Mouse (Mus musculus): ENCODE measurements around the gene Serpina3g. TPM values are rescaled to one million over a fixed set of nuclear protein-coding genes. Genes with fewer than 3 reads are reported as not detected.

Serpina3g gene
- polyA plus RNA-seq, 1 experiment from 2014 or later, result 0.40 TPM

- Histone ChIP-seq H3K4me3 (no peak overlapping the region), H3K27me3 (no peaks in the 10 kb centered on the region), H3K9ac (no peak overlapping the region), H3K4me1 (no peaks in the 10 kb centered on the region), H3K9me3 (replicated peaks) (no peaks in the 10 kb centered on the region), H3K36me3 (no peaks in the 10 kb centered on the region), H3K27ac (no peak overlapping the region), H3K4me2 (replicated peaks) (no peak overlapping the region)
- WGBS, result 43% methylated on average over 3 of the region's 4 CpGs
- ATAC-seq (ENCODE audit: low FRiP score), result no peak
Measured at GRCm38 (mm10) chr12:104289872-104290271, 53.8 kb downstream of the Serpina3g start.

Other genes starting within 250 kb of the Serpina3g start
- gene Serpina11, start 246.3 kb upstream of the Serpina3g start, polyA plus RNA-seq (2016; fragmentation: Nextera tagmentation; extraction: Ambion mirVana), result not detected in 2 replicates
- 0.08 TPM in 1 of 2 replicates, not detected in the other for gene Serpina9, start 222.5 kb upstream of the Serpina3g start, polyA plus RNA-seq (2016; fragmentation: Nextera tagmentation; extraction: Ambion mirVana)
- not detected in 2 replicates for gene Serpina12, start 191.8 kb upstream of the Serpina3g start, polyA plus RNA-seq (2016; fragmentation: Nextera tagmentation; extraction: Ambion mirVana)
- gene Serpina5, start 135.1 kb upstream of the Serpina3g start, polyA plus RNA-seq (2016; fragmentation: Nextera tagmentation; extraction: Ambion mirVana), result not detected in 2 replicates
- not detected in 2 replicates for gene Serpina3a, start 123.5 kb upstream of the Serpina3g start, polyA plus RNA-seq (2016; fragmentation: Nextera tagmentation; extraction: Ambion mirVana)
- not detected in 2 replicates for gene Serpina3b, start 108.2 kb upstream of the Serpina3g start, polyA plus RNA-seq (2016; fragmentation: Nextera tagmentation; extraction: Ambion mirVana)
- gene Serpina3c, start 82.4 kb upstream of the Serpina3g start, polyA plus RNA-seq (2016; fragmentation: Nextera tagmentation; extraction: Ambion mirVana), result not detected in 2 replicates
- 0.14 and 0.34 TPM in 2 replicates for gene Serpina3f, start 21.7 kb upstream of the Serpina3g start, polyA plus RNA-seq (2016; fragmentation: Nextera tagmentation; extraction: Ambion mirVana)
- 0.23 and 0.25 TPM in 2 replicates for gene Serpina3i, start 26.9 kb downstream of the Serpina3g start, polyA plus RNA-seq (2016; fragmentation: Nextera tagmentation; extraction: Ambion mirVana)
- not detected in 2 replicates for gene Serpina3j, start 78.3 kb downstream of the Serpina3g start, polyA plus RNA-seq (2016; fragmentation: Nextera tagmentation; extraction: Ambion mirVana)
- not detected in 2 replicates for gene Serpina3k, start 102.2 kb downstream of the Serpina3g start, polyA plus RNA-seq (2016; fragmentation: Nextera tagmentation; extraction: Ambion mirVana)
- not detected in 2 replicates for gene Serpina3m, start 102.2 kb downstream of the Serpina3g start, polyA plus RNA-seq (2016; fragmentation: Nextera tagmentation; extraction: Ambion mirVana)
- 0.17 and 0.18 TPM in 2 replicates for gene Serpina3n, start 170.5 kb downstream of the Serpina3g start, polyA plus RNA-seq (2016; fragmentation: Nextera tagmentation; extraction: Ambion mirVana)
- gene Gsc, start 237.1 kb downstream of the Serpina3g start, polyA plus RNA-seq (2016; fragmentation: Nextera tagmentation; extraction: Ambion mirVana), result 1.5 and 1.8 TPM in 2 replicates

Data from hindbrain, embryonic 12.5 days (tissue).